Mouse (Mus musculus): ENCODE data around the gene Ms4a4a. TPM values are rescaled to one million over a fixed set of nuclear protein-coding genes. Genes with fewer than 3 reads are reported as not detected.
A peak's percentile ranks its signal among the peaks of the same experiment; 100 is the strongest.

The Ms4a4a gene
- polyA plus RNA-seq (2016; fragmentation: Nextera tagmentation; extraction: Ambion mirVana), result 1.1 and 2.1 TPM in 2 replicates

DNA sequence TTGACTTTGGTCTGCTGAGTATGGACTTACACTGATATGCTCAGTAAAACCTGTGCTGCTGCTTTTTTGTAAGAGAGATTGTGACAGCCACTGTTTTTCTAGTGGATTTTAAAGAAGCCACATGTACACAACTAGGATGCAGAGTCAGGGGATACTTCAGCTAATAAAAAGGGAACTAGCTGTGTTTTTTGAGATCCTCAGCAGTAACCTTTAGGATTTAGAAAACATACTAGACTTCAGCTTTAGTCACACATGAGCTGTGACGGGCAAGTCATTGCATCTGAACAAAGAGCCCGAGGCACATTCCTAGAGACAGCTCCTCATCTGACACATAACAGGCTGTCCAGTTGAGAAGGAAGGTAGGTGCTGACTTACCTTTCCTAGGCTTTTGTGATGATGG lies at the start of gene Ms4a4a:
TSS of gene Ms4a4a (plus strand) at position 251 of the 400 bp plus-strand sequence.
- Histone ChIP-seq H3K4me3 (no peak within 1 kb of the TSS), H3K9me3 (no peaks in the 10 kb centered on the region), H3K27ac (no peak within 1 kb of the TSS), H3K4me1 (replicated peaks) (no peaks in the 10 kb centered on the region), H3K36me3 (no peaks in the 10 kb centered on the region), H3K27me3 (ENCODE audit: insufficient read depth, poor library complexity, severe bottlenecking) (no peaks in the 10 kb centered on the region)
- WGBS, result 85% methylated on average over 2 of the region's 2 CpGs
- no peak for DNase-seq (ENCODE audit: low spot score)

DNA sequence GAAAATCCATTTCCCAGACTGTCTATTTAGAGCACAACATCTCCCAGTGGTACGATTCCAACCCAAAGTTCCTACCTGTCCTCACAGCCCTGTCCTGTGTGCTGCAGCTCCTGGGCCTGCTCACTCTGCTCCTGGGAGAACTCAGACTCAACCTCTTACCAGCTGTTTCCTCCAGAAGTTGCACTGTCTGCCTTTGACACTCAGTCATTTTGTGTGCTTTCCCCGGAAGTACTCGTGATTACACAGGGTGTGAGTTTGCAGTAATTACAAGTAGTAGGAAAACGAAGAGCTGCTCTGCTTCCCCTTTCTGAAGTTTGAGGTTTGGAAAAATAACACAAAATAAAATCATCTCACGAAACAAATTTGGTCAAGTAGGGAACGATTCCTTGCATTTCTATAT lies 39.4 kb upstream of the Ms4a4a start, which contains the start of gene Ms4a7:
TSS of gene Ms4a7 (minus strand) at position 215 of the 400 bp plus-strand sequence.
- no peaks in the 10 kb centered on the region for H3K36me3 ChIP-seq
- no peak within 1 kb of the TSS for H3K27ac ChIP-seq
- no peak within 1 kb of the TSS for H3K4me3 ChIP-seq
- no peaks in the 10 kb centered on the region for H3K27me3 ChIP-seq (ENCODE audit: insufficient read depth, poor library complexity, severe bottlenecking)
- H3K4me1 ChIP-seq (replicated peaks), result no peaks in the 10 kb centered on the region
- WGBS, result 88% methylated on average over 6 of the region's 6 CpGs
- H3K9me3 ChIP-seq, result no peaks in the 10 kb centered on the region
- no peak for DNase-seq (ENCODE audit: low spot score)

DNA sequence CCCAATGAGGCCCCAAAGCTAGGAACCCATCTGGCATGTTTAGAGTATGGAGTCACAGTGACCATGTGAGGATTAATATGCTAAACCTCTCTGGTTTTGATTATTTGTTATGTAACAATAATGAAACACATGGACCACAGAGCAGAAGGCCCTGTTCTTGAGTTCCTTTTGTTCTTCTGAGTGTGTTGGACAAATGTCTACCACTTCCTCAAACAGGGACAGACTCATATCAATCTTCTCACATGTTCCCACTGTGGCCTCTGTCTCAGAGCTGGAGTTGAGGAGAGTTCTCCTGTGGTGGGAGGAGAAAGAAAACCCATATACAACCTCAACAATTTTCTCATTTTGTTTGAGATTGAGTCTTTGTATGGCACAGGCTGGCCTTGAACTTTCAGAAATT lies 32.2 kb upstream of the Ms4a4a start:
- no peaks in the 10 kb centered on the region for H3K27me3 ChIP-seq (ENCODE audit: insufficient read depth, poor library complexity, severe bottlenecking)
- H3K4me3 ChIP-seq, result no peak overlapping the region
- H3K36me3 ChIP-seq, result no peaks in the 10 kb centered on the region
- DNase-seq (ENCODE audit: low spot score), result no peak
- no peaks in the 10 kb centered on the region for H3K9me3 ChIP-seq
- H3K27ac ChIP-seq, result no peak overlapping the region
- no peaks in the 10 kb centered on the region for H3K4me1 ChIP-seq (replicated peaks)

DNA sequence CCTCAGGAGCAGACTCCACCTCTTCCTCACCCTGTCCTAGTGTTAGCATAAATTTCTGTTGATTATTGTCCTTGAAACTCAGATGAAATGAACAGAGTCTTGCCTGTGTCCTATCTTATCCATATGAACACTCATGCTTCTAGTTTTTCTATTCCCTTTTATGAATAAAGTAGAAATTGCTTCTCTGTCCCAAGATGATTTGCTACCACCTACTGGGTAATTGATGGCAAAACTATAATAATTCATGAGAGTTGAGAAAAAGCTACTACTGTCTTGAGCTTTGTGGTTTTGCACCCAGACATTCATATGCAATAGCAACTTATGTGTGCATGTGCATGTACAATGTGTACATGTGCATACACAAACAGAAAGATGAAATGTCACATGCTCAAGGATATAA lies 31.3 kb upstream of the Ms4a4a start:
- no peaks in the 10 kb centered on the region for H3K4me1 ChIP-seq (replicated peaks)
- H3K9me3 ChIP-seq, result no peaks in the 10 kb centered on the region
- no peaks in the 10 kb centered on the region for H3K36me3 ChIP-seq
- DNase-seq (ENCODE audit: low spot score), result no peak
- no peaks in the 10 kb centered on the region for H3K27me3 ChIP-seq (ENCODE audit: insufficient read depth, poor library complexity, severe bottlenecking)
- no peak overlapping the region for H3K4me3 ChIP-seq
- no peak overlapping the region for H3K27ac ChIP-seq

DNA sequence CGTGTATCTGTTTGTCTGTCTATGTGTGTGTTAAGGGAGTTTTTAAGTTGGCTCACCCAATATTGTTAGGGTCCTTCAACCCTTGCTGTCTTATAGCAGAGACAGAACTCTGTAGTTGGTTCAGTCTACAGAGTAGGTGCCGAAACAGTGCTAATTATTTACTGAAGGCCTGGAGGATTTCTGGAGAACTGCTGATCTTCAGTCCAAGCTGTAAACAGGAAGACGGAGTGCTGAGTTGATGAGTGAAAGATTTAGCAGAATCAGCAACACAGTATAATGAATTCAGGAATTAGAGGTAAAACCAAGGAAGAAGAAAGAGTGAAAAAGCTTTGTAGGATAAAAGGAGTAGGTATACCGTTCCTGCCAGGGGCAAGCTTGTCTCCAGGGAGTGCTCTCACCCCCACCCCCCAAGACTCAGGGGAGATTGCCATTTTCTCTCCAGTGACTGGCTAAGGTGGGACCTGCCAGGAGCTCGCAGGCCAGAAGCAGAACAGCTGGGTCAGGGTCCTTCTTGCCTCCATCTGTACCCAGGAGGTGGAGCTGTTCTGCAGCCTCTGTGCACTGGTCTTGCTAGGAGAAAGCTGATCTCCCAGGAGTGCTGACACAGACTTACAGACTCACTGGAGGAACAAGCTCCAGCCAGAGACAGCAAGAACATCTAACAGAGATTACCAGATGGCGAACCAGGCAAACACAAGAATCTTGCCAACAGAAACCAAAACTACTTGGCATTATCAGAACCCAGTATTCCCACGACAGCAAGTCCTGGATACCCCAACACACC lies 25.4 kb upstream of the Ms4a4a start:
- no peaks in the 10 kb centered on the region for H3K27me3 ChIP-seq (ENCODE audit: insufficient read depth, poor library complexity, severe bottlenecking)
- H3K9me3 ChIP-seq, result no peaks in the 10 kb centered on the region
- no peak overlapping the region for H3K4me3 ChIP-seq
- WGBS, result 65% methylated on average over 7 of the region's 7 CpGs
- H3K4me1 ChIP-seq (replicated peaks), result no peaks in the 10 kb centered on the region
- H3K36me3 ChIP-seq, result no peaks in the 10 kb centered on the region
- no peak overlapping the region for H3K27ac ChIP-seq
- DNase-seq (ENCODE audit: low spot score), result peak; percentile 20

DNA sequence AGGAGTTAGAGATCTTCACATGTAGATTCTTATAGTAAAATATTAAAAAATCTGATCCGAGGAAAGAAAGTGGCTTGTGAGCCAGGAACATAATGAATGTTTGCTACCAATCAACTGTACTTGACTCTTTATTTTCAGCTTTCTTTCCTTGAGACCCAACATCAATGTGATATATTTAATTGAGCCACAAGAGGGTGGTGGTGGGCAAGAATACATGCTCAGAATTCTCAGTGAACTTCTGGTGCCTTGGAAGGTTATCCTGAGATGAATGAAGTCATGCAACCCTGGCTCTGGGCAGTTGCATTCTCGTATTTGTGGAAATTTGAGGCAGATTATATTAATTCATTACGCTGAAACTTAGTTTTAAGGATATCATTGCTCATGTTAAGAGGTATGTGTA lies 23.4 kb upstream of the Ms4a4a start:
- Histone ChIP-seq H3K4me1 (replicated peaks) (no peaks in the 10 kb centered on the region), H3K27me3 (ENCODE audit: insufficient read depth, poor library complexity, severe bottlenecking) (no peaks in the 10 kb centered on the region), H3K9me3 (no peaks in the 10 kb centered on the region), H3K36me3 (no peaks in the 10 kb centered on the region), H3K4me3 (no peak overlapping the region), H3K27ac (no peak overlapping the region)
- 70% methylated on average over 3 of the region's 3 CpGs for WGBS
- DNase-seq (ENCODE audit: low spot score), result no peak

DNA sequence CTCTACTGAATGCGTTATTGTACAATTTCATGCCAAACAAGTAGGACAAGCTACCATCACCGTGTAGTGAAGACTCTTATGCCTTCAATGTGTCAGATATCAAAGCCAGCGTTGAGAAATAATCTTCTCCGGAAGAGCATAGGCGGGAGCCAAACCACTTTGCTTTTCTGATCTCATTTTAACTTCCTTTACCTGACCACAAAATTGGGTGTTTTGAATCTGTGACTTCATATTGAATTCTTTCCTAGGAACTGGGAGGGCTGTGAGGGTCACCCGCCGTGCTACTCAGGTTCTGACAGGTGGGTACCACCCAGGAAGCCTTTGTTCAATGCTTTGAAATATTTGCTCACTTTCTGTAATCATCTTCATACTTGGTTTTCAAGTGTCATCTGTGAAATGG lies 19.6 kb upstream of the Ms4a4a start:
- H3K27ac ChIP-seq, result no peak overlapping the region
- no peaks in the 10 kb centered on the region for H3K4me1 ChIP-seq (replicated peaks)
- no peak overlapping the region for H3K4me3 ChIP-seq
- 89% methylated on average over 7 of the region's 7 CpGs for whole genome bisulfite sequencing
- H3K9me3 ChIP-seq, result no peaks in the 10 kb centered on the region
- no peaks in the 10 kb centered on the region for H3K36me3 ChIP-seq
- H3K27me3 ChIP-seq (ENCODE audit: insufficient read depth, poor library complexity, severe bottlenecking), result no peaks in the 10 kb centered on the region
- no peak for DNase-seq (ENCODE audit: low spot score)

DNA sequence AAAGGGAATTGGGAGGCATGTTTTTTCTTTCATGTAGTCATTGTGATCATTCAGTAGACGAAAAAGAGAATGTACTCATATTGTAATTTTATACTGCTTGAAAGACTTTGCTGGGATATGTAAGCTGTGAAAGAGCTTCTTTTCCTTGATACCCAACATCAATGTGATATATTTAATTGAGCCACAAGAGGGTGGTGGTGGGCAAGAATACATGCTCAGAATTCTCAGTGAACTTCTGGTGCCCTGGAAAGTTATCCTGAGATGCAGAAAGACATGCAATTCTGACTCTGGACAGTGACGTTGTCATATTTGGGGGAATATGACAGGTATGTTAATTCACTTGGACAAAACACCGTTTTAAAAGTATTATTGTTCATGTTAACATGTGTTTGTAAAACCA lies 15.2 kb upstream of the Ms4a4a start:
- H3K4me3 ChIP-seq, result no peak overlapping the region
- no peaks in the 10 kb centered on the region for H3K36me3 ChIP-seq
- H3K27ac ChIP-seq, result no peak overlapping the region
- 65% methylated on average over 3 of the region's 3 CpGs for WGBS
- DNase-seq (ENCODE audit: low spot score), result no peak
- no peaks in the 10 kb centered on the region for H3K4me1 ChIP-seq (replicated peaks)
- no peaks in the 10 kb centered on the region for H3K9me3 ChIP-seq
- H3K27me3 ChIP-seq (ENCODE audit: insufficient read depth, poor library complexity, severe bottlenecking), result no peaks in the 10 kb centered on the region

DNA sequence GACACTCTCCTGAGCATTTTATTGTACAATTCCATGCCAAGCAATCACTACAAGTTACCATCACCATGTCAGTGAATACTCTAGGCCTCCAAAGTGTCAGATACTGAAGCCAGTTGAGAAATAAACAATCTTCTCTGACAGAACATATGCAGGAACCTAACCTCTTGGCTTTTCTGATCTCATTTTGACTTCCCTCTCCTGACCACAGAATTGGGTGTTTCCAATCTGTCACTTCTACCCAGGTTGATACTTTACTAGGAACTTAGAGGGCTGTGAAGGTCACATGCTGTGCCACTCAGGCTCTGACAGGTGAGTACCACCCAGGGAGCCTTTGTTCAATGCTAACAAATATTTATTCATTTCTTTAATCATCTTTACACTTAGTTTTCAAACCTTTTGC lies 13.3 kb upstream of the Ms4a4a start:
- no peak overlapping the region for H3K27ac ChIP-seq
- H3K36me3 ChIP-seq, result no peaks in the 10 kb centered on the region
- no peak overlapping the region for H3K4me3 ChIP-seq
- H3K9me3 ChIP-seq, result no peaks in the 10 kb centered on the region
- no peak for DNase-seq (ENCODE audit: low spot score)
- no peaks in the 10 kb centered on the region for H3K4me1 ChIP-seq (replicated peaks)
- no peaks in the 10 kb centered on the region for H3K27me3 ChIP-seq (ENCODE audit: insufficient read depth, poor library complexity, severe bottlenecking)

DNA sequence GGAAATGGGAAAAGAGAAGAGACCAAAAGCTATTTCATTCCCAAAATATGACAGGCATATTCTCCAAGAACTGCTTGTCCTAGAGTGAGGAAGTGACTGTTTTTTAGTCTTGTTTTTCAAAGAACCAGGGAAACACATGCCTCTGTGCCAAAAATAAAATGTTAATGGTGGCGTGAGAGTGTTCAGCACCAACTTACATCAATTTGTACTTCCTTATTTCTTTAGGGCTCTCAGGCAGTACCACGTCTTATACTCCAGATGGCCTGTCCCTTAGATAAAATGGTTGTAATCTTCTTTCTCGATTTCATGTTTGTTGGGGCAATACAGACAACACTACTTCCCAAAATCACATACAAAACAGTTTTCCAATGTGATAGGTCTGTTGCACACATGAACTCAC lies 7.0 kb upstream of the Ms4a4a start:
- Histone ChIP-seq H3K27me3 (ENCODE audit: insufficient read depth, poor library complexity, severe bottlenecking) (no peaks in the 10 kb centered on the region), H3K4me1 (replicated peaks) (no peaks in the 10 kb centered on the region), H3K27ac (no peak overlapping the region), H3K9me3 (no peaks in the 10 kb centered on the region), H3K36me3 (no peaks in the 10 kb centered on the region), H3K4me3 (no peak overlapping the region)
- no peak for DNase-seq (ENCODE audit: low spot score)
- 78% methylated on average over 3 of the region's 3 CpGs for WGBS

DNA sequence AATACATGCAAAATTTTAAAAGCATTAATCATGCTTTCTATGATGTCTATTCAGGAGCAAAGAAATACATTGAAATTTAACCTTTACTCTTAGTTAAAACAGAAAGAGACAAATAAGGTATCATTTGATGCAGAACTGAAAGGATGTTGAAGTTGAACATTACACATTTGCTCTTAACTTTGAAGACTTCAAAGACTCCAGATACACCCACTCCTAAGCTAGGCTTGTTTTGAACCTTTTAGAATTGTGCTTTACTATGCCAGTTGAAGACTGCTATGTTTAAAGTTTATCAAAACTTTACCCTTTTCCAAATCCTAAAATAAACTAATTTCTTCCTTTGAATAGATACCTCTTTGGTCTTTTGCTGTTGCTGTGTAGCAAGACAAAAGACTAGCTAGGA lies 4.1 kb upstream of the Ms4a4a start:
- H3K9me3 ChIP-seq, result no peaks in the 10 kb centered on the region
- no peaks in the 10 kb centered on the region for H3K27me3 ChIP-seq (ENCODE audit: insufficient read depth, poor library complexity, severe bottlenecking)
- no peaks in the 10 kb centered on the region for H3K36me3 ChIP-seq
- H3K4me3 ChIP-seq, result no peak overlapping the region
- H3K4me1 ChIP-seq (replicated peaks), result no peaks in the 10 kb centered on the region
- DNase-seq (ENCODE audit: low spot score), result no peak
- no peak overlapping the region for H3K27ac ChIP-seq

DNA sequence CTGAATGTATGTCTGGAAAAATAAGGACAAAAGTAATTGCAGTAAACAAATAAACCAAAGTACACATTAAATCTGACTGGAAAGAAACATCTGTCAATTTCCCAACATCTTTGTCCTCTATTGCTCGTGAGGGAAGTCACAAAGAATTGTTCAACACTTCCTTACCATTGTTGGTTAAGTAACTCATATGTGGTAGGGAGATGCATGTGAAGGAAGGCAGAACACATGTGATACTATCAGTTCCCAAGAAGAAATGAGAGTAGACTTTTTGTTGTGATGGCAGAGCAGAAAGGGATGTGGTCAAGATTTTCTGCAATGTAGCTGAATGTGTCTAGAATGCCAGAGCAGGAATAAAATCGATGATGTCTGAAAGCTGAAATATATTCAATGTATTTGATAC lies 1.1 kb downstream of the Ms4a4a start:
- Histone ChIP-seq H3K4me1 (replicated peaks) (no peaks in the 10 kb centered on the region), H3K4me3 (no peak overlapping the region), H3K36me3 (no peaks in the 10 kb centered on the region), H3K27me3 (ENCODE audit: insufficient read depth, poor library complexity, severe bottlenecking) (no peaks in the 10 kb centered on the region), H3K9me3 (no peaks in the 10 kb centered on the region), H3K27ac (no peak overlapping the region)
- DNase-seq (ENCODE audit: low spot score), result no peak
- 84% methylated on average over 2 of the region's 2 CpGs for WGBS

DNA sequence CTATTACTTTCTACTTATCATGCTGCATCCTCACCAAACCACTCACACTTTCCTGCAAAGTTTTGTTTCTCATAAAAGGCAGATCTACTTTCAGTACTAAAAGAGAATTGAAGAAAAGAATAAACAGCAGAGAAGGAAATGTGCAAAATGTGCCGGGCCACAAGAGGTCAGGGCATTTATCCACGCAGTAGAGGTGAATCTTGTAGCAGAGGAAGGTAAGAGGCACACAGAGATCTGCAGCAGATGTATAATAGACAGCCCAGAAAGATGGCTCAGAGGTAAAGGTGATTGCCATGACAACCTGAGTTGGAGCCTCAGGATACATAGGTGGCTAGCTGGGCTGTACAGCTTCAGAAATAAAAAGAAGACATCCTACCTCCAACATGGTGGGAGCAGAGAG lies 11.8 kb downstream of the Ms4a4a start:
- no peaks in the 10 kb centered on the region for H3K27me3 ChIP-seq (ENCODE audit: insufficient read depth, poor library complexity, severe bottlenecking)
- no peak for DNase-seq (ENCODE audit: low spot score)
- no peak overlapping the region for H3K4me3 ChIP-seq
- no peaks in the 10 kb centered on the region for H3K9me3 ChIP-seq
- no peak overlapping the region for H3K27ac ChIP-seq
- 89% methylated on average over 2 of the region's 2 CpGs for WGBS
- H3K36me3 ChIP-seq, result no peaks in the 10 kb centered on the region
- H3K4me1 ChIP-seq (replicated peaks), result no peaks in the 10 kb centered on the region

DNA sequence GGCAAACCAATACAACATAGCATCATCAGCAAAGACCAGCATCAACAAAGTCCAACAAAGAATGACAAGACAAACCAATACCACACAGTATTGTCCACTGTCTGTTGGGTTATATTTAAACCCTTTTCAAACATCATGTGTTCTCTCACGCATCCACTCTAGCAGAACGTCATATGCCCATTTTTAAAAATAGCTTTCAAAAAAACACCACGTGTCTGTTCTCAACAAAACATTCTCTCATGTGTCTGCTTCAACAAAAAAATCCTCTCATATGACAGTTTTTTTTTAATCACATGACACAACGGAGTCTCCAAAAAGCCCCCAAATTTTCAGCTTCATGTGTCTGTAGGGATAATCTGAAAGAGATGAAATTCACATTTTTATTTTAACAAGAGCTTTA lies 12.4 kb downstream of the Ms4a4a start:
- no peak for DNase-seq (ENCODE audit: low spot score)

More for the DNA sequence above, 12.4 kb downstream of the Ms4a4a start:
- Histone ChIP-seq H3K9me3 (no peaks in the 10 kb centered on the region), H3K27ac (no peak overlapping the region), H3K36me3 (no peaks in the 10 kb centered on the region), H3K4me1 (replicated peaks) (no peaks in the 10 kb centered on the region), H3K4me3 (no peak overlapping the region), H3K27me3 (ENCODE audit: insufficient read depth, poor library complexity, severe bottlenecking) (no peaks in the 10 kb centered on the region)
- 90% methylated on average over 4 of the region's 4 CpGs for WGBS
